Mouse (Mus musculus) embryonic fibroblast, embryonic 13.5 days (primary cell): ENCODE results near the gene Fstl3.

Source experiments
- CTCF ChIP-seq: IDR thresholded peaks from 2 replicates; pipeline ENCODE4 v1.5.1; 2011; ENCODE audit warnings: mild to moderate bottlenecking, control low read depth, low read length, moderate library complexity, borderline replicate concordance; ENCODE audit not compliant: insufficient read depth
- POLR2A ChIP-seq: IDR thresholded peaks from 2 replicates; pipeline ENCODE4 v1.6.1; 2011; ENCODE audit warnings: low read depth, mild to moderate bottlenecking, control low read depth, low read length, moderate library complexity

DNA sequence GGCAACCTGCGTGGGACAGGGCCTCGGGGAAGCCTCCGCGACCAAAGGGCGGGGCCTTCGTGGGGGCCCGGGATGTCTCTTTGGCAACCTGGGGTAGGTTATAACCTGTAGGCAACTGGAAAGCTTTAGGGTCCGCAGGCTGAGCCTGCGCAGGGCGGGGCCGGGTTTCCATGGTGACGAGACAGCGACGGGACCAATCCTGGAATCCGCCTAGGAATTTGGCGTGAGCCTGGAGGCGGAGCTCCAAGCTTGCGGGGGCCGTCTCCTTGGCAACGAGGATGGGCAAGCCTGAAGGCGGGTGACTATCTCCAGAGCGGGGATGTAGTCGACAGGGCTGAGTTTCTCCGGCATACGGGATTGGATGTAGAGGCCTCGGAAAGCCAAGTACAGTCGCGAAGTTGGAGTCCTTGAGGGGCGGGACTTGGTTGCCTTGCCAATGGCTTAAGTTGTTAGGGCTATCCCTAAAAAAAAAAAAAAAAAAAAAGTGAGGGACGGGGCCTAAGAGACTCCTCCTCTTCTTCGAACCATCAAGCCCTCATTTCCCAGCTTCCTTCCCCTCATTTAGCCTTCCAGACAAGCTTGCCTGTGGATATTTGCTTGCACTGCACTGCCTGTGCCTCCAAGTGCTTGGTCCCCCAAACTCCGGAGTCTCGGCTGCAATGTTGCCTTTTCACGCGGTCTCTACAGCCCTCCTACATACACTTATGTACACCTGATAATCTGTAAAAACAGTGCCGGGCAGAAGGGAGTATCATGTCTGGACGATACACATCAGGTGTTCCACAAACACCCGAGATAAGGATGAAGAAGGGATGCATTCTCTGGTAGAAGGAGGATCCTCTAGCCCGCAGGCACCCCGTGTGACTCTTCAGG lies 9.5 kb upstream of the Fstl3 start:
- no peak for TF ChIP-seq CTCF
- TF ChIP-seq POLR2A: peak; percentile 13
